Mouse (Mus musculus): ENCODE results near the gene Mrpl20.

DNA sequence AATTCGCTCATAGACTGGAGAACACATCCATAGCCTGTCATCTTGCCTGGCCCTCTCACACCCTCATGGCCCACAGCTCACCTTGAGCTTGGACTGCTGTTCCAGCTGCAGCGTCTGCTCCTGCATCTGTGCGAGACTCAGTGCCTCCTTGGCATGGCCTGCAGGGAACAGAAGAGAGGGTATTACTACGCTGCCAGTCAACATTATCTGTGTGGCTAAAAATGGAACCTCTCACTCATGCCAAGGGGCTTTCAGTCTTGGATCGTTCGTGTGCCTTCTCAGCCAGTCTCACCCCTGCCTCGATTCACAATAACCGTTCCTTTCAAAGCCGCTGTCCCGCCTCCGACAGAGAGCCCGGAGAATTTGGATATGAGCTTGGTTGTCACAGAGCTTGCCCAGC lies 45.7 kb upstream of the Mrpl20 start:
- no peak for TF ChIP-seq CTCF (IDR thresholded peaks at IDR 0.05; ENCODE audit: control insufficient read depth, insufficient read depth, insufficient read length)
- TF ChIP-seq USF1 (IDR thresholded peaks at IDR 0.05; ENCODE audit: low read depth) = no peak
- TF ChIP-seq MYOD1 (IDR thresholded peaks at IDR 0.05; ENCODE audit: control insufficient read depth, insufficient read length, low read depth) = no peak
- TF ChIP-seq MYOG (IDR thresholded peaks at IDR 0.05; ENCODE audit: control insufficient read depth, extremely low read depth, insufficient read length) = no peak
- no peak for TF ChIP-seq MAX (IDR thresholded peaks at IDR 0.05)

Measured in C2C12 (cell line).